Mouse (Mus musculus): ENCODE data around the gene Slc35f4. TPM values are rescaled to one million over a fixed set of nuclear protein-coding genes. Genes with fewer than 3 reads are reported as not detected.

Gene Slc35f4
- polyA plus RNA-seq, 1 experiment from 2014 or later, result 29.5 TPM

GRCm38 (mm10) chr14:49277642-49278041 is 248.2 kb downstream of the Slc35f4 start:
- no peak overlapping the region for H3K4me3 ChIP-seq (ENCODE audit: low read length)
- H3K27ac ChIP-seq (ENCODE audit: low read depth, low read length), result no peak overlapping the region
- H3K27me3 ChIP-seq (replicated peaks; ENCODE audit: control insufficient read depth, insufficient read depth, low read length), result no peaks in the 10 kb centered on the region
- no peak for ATAC-seq
- no peak overlapping the region for H3K9ac ChIP-seq (ENCODE audit: low read depth, low read length)
- WGBS, result 77% methylated on average over 3 of the region's 3 CpGs
- H3K9me3 ChIP-seq (ENCODE audit: control insufficient read depth, low read length), result no peaks in the 10 kb centered on the region
- H3K36me3 ChIP-seq (ENCODE audit: control insufficient read depth, insufficient read depth, low read length), result no peaks in the 10 kb centered on the region
- H3K4me1 ChIP-seq (ENCODE audit: control insufficient read depth, insufficient read depth, low read depth, low read length), result no peaks in the 10 kb centered on the region
- no peak overlapping the region for H3K4me2 ChIP-seq (ENCODE audit: low read length)

DNA sequence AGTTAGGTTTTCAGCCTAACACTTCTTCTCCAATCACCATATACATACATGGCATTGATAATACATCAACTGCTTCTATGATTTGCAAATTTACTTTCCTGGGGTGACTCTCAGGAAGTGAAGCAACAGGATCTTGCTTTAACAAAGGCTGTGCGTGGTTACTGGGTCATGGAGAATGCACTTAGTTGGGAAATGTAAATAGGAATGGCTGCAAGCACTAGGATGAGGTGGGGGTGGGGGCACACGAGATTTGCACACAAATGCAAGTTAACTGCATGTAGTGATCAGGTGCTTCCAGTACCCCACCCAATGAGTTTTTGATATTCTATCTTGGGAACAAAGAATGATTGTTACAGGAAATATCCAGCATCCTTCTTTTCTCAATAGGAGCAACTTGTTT is 250.5 kb downstream of the Slc35f4 start:
- H3K4me3 ChIP-seq (ENCODE audit: low read length), result no peak overlapping the region
- no peaks in the 10 kb centered on the region for H3K27me3 ChIP-seq (replicated peaks; ENCODE audit: control insufficient read depth, insufficient read depth, low read length)
- H3K9ac ChIP-seq (ENCODE audit: low read depth, low read length), result no peak overlapping the region
- WGBS, result 31% methylated on average over 2 of the region's 2 CpGs
- no peak overlapping the region for H3K4me2 ChIP-seq (ENCODE audit: low read length)
- no peaks in the 10 kb centered on the region for H3K36me3 ChIP-seq (ENCODE audit: control insufficient read depth, insufficient read depth, low read length)
- no peak overlapping the region for H3K27ac ChIP-seq (ENCODE audit: low read depth, low read length)
- H3K9me3 ChIP-seq (ENCODE audit: control insufficient read depth, low read length), result no peaks in the 10 kb centered on the region
- H3K4me1 ChIP-seq (ENCODE audit: control insufficient read depth, insufficient read depth, low read depth, low read length), result no peaks in the 10 kb centered on the region
- ATAC-seq, result no peak

DNA sequence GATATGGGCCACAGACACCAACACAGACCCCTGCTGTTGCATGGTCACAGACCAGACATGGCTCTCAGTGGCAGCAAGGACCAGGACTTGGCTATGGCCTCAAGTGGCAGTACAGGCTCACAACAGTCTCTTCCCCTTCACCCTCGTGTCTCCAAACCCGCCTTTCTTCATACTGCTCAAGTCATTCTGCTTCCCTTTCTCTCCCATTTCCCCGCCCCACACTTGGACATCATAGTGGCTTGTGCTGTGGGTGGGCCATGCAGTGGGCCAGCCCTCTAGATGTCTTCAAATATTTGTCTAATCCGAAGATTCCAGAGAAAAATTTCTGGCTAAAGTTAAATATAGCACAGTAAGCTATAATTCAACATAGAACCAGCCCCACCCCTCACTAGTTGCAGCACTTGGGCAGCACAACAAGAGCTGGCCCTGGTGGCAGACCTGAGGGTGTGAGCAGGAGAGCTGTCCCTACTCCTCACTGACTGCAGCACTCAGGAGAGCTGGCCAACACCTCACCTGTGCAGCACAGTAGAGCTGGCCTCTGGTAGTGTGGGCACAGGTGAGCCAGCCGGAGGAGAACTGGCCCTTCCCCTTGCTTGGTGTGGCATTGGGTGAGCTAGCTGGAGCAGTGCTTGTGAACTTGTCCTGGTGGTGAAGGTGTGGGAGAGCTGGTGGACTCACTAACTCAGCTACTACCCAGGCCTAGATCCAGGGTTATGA is 260.4 kb downstream of the Slc35f4 start:
- H3K27me3 ChIP-seq (replicated peaks; ENCODE audit: control insufficient read depth, insufficient read depth, low read length), result no peaks in the 10 kb centered on the region
- H3K4me2 ChIP-seq (ENCODE audit: low read length), result no peak overlapping the region
- no peak overlapping the region for H3K4me3 ChIP-seq (ENCODE audit: low read length)
- no peak overlapping the region for H3K27ac ChIP-seq (ENCODE audit: low read depth, low read length)
- H3K9ac ChIP-seq (ENCODE audit: low read depth, low read length), result no peak overlapping the region
- H3K4me1 ChIP-seq (ENCODE audit: control insufficient read depth, insufficient read depth, low read depth, low read length), result no peaks in the 10 kb centered on the region
- H3K9me3 ChIP-seq (ENCODE audit: control insufficient read depth, low read length), result no peaks in the 10 kb centered on the region
- no peaks in the 10 kb centered on the region for H3K36me3 ChIP-seq (ENCODE audit: control insufficient read depth, insufficient read depth, low read length)
- WGBS, result 88% methylated on average over 5 of the region's 5 CpGs
- no peak for ATAC-seq

Small RNAs within 50 kb of the gene (microRNA-seq; reads per million reads assigned to microRNA genes)
- not detected for gene Gm22949
